Mouse (Mus musculus): ENCODE results near the gene Olfr722. TPM values are rescaled to one million over a fixed set of nuclear protein-coding genes. Genes with fewer than 3 reads are reported as not detected.
"Not testable (repeated sequence)": the region's sequence is repeated elsewhere in the genome, so short reads cannot be mapped to it uniquely, and the experiment has no call there.

Gene Olfr722
- polyA plus RNA-seq (2015; fragmentation: Nextera tagmentation; extraction: Ambion mirVana), result not detected in 2 replicates

GRCm38 (mm10) chr14:49901899-49902298, at the start of gene Olfr722:
Gene Olfr722, minus strand, starts transcription at chr14:49901999.
- no peak within 1 kb of the TSS for H3K4me2 ChIP-seq
- H3K4me1 ChIP-seq, result no peaks in the 10 kb centered on the region
- no peaks in the 10 kb centered on the region for H3K36me3 ChIP-seq
- no peaks in the 10 kb centered on the region for H3K9me3 ChIP-seq
- ATAC-seq (ENCODE audit: borderline replicate concordance, extremely low read depth, low FRiP score, low TSS enrichment), result no peak
- no peak within 1 kb of the TSS for H3K27ac ChIP-seq
- no peak within 1 kb of the TSS for H3K4me3 ChIP-seq
- H3K9ac ChIP-seq, result no peak within 1 kb of the TSS
- H3K27me3 ChIP-seq, result no peaks in the 10 kb centered on the region

DNA sequence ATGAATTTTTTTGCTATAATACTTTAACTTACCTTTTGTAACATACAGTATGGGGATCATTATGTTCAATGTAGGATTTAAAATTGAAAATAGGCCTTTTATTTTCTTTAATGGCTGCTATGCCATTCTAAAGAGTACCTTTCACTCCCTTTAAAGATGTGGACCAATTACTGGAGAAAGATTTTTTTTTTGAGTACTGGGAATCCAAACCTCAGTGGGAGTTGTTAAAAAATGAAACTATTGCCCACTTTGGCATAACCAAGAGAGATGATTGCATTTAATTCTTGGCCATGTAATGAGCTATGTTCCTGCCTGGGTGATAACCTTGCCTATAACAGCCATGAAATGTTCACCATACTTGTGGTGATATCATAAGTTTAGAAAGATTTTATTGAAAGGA, 29.9 kb upstream of the Olfr722 start, which contains the start of gene Olfr723:
Olfr723 (minus strand) TSS at position 101 of the 400 bp plus-strand sequence.
- H3K27ac ChIP-seq; H3K27me3 ChIP-seq; H3K4me2 ChIP-seq; H3K9me3 ChIP-seq; H3K9ac ChIP-seq; H3K36me3 ChIP-seq; H3K4me1 ChIP-seq; H3K4me3 ChIP-seq; ATAC-seq (ENCODE audit: borderline replicate concordance, extremely low read depth, low FRiP score, low TSS enrichment): not testable (repeated sequence)

DNA sequence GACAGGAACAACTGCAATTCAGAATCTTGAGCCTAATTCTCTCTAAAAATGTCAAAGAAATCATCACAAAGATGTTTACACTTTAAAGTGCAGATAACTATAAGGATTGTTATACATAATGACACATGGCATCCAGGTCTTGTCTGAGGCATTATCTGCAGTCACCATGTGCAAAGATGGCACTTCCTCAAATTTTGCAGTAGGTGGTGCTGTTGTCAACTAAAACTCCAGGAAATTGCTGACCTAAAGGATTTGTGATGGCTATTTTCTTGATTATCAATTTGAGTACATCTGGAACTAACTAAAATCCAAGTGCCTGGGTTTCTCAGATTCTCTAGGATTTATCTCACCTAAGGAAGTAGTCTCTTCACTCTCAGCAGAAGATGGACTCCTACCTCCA, 41.4 kb downstream of the Olfr722 start:
- Histone ChIP-seq H3K27ac (no peak overlapping the region), H3K27me3 (no peaks in the 10 kb centered on the region), H3K36me3 (no peaks in the 10 kb centered on the region), H3K9ac (no peak overlapping the region), H3K4me1 (no peaks in the 10 kb centered on the region), H3K4me3 (no peak overlapping the region), H3K4me2 (no peak overlapping the region), H3K9me3 (no peaks in the 10 kb centered on the region)
- no peak for ATAC-seq (ENCODE audit: borderline replicate concordance, extremely low read depth, low FRiP score, low TSS enrichment)

Other genes with a start within 250 kb of the Olfr722 start
- 11.1 TPM in 2 replicates for gene Armh4, start 118.6 kb downstream of the Olfr722 start, polyA plus RNA-seq (2015; fragmentation: Nextera tagmentation; extraction: Ambion mirVana)
- not detected in 2 replicates for gene Olfr723, start 29.8 kb upstream of the Olfr722 start, polyA plus RNA-seq (2015; fragmentation: Nextera tagmentation; extraction: Ambion mirVana)
- not detected in 2 replicates for gene Olfr724, start 61.3 kb upstream of the Olfr722 start, polyA plus RNA-seq (2015; fragmentation: Nextera tagmentation; extraction: Ambion mirVana)
- gene Olfr725, start 138.4 kb upstream of the Olfr722 start, polyA plus RNA-seq (2015; fragmentation: Nextera tagmentation; extraction: Ambion mirVana), result not detected in 2 replicates
- gene Olfr726, start 189.0 kb upstream of the Olfr722 start, polyA plus RNA-seq (2015; fragmentation: Nextera tagmentation; extraction: Ambion mirVana), result not detected in 2 replicates
- not detected in 2 replicates for gene Olfr727, start 221.2 kb upstream of the Olfr722 start, polyA plus RNA-seq (2015; fragmentation: Nextera tagmentation; extraction: Ambion mirVana)
- not detected in 2 replicates for gene Olfr728, start 240.7 kb upstream of the Olfr722 start, polyA plus RNA-seq (2015; fragmentation: Nextera tagmentation; extraction: Ambion mirVana)

All from lung, embryonic 15.5 days (tissue).